Mouse (Mus musculus): ENCODE results near the gene Nectin1. TPM values are rescaled to one million over a fixed set of nuclear protein-coding genes. Genes with fewer than 3 reads are reported as not detected.

Nectin1 gene
- polyA plus RNA-seq, 1 experiment = 13.1 TPM

DNA sequence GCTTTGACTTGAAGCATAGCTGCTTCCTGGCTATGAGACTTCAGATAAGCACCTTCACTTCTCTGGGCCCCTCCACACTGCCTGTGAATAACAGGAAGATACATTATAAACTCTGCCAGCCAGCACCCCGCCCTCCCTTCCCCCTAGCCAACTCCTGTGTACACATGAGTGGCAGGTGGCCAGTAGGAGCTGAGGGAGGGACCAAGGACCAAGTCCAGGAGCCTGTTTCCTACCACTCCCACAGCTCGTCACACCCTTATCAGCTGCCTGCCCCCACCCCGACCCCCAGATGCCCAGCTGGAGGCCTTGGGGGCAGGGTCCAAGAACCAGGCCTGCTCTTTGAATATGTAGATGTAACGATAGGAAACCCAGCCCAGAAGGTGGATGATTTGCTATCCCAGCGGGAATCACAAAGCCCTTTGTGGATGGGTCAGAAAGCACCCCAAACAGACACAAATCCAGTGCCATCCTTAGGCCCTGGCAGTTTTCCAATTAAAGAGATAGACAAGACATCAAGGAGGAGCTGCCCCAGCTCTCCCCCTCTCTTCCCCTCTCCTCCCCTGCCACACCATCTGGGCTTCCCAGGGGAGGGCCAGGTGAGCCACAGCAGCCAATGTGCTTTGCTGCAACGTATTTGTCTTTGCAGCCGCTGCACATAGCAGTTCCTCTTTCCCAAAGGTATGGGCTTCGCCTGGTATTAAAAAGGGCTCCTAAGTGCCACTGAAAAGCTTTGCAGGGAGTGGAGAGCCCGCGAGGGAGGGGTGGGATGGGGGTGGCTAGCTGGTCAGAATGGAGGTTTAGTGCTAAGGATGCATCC is 14.1 kb upstream of the Nectin1 start:
- H3K9me3 ChIP-seq (replicated peaks; ENCODE audit: control insufficient read depth, insufficient read depth, low read length, poor library complexity, severe bottlenecking) = no peaks in the 10 kb centered on the region
- H3K9ac ChIP-seq (ENCODE audit: low read depth, poor library complexity, severe bottlenecking) = no peak overlapping the region
- no peak overlapping the region for H3K27ac ChIP-seq (ENCODE audit: insufficient read depth, low read length)
- H3K27me3 ChIP-seq (ENCODE audit: control insufficient read depth, insufficient read depth, low read length, poor library complexity, severe bottlenecking) = no peaks in the 10 kb centered on the region
- H3K4me3 ChIP-seq (ENCODE audit: low read depth, low read length) = no peak overlapping the region
- peak; percentile 92 for TF ChIP-seq EP300 (IDR thresholded peaks at IDR 0.05; ENCODE audit: insufficient read depth, low read depth, low read length)
- no peak for TF ChIP-seq POLR2A (IDR thresholded peaks at IDR 0.05; ENCODE audit: insufficient read depth, low read length)
- TF ChIP-seq CTCF (IDR thresholded peaks at IDR 0.05; ENCODE audit: low read depth, low read length) = no peak
- peaks cover 4% of the 10 kb centered on the region for H3K4me1 ChIP-seq (ENCODE audit: control insufficient read depth, insufficient read depth, low read length)
- H3K36me3 ChIP-seq (ENCODE audit: control insufficient read depth, insufficient read depth, low read length, poor library complexity, severe bottlenecking) = no peaks in the 10 kb centered on the region

DNA sequence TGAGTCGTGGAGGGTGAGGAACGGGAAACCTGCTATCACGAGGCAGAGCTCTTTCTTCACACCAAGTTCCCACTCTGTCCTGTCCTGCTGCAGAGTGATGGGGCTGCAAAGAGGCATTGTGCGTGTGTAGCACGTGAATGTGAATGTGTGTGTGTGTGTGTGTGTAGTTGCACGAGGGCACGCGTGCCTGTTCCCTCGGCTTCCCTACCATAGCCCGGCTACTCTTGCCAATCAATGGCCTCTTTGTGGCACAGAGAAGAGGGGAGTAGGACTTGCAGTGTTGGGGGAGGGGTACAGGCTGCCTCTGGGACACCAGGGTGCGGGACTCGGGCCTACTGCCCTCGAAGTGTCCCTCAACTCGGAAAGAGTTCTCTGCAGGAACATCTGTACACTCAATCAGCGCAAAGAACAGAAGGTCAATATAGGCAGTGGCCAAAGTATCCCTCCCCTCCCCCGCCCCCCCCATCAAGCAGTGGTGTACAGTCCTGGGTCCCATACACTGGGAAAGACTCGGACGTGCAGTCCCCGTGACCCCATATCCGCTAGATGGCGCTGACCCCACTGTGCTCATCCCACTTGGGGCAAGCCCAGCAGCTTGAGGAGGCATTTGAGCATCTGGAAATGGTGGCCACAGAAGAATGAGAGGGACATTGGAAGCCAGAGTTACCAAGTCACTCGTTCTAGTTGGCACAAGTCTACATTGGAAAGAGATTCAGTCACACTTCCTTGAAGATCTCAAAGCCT is 13.3 kb upstream of the Nectin1 start:
- Histone ChIP-seq H3K36me3 (ENCODE audit: control insufficient read depth, insufficient read depth, low read length, poor library complexity, severe bottlenecking) (no peaks in the 10 kb centered on the region), H3K9ac (ENCODE audit: low read depth, poor library complexity, severe bottlenecking) (no peak overlapping the region), H3K4me1 (ENCODE audit: control insufficient read depth, insufficient read depth, low read length) (peaks cover 4% of the 10 kb centered on the region), H3K9me3 (replicated peaks; ENCODE audit: control insufficient read depth, insufficient read depth, low read length, poor library complexity, severe bottlenecking) (no peaks in the 10 kb centered on the region), H3K27ac (ENCODE audit: insufficient read depth, low read length) (no peak overlapping the region), H3K4me3 (ENCODE audit: low read depth, low read length) (no peak overlapping the region), H3K27me3 (ENCODE audit: control insufficient read depth, insufficient read depth, low read length, poor library complexity, severe bottlenecking) (no peaks in the 10 kb centered on the region)
- no peak for TF ChIP-seq POLR2A (IDR thresholded peaks at IDR 0.05; ENCODE audit: insufficient read depth, low read length)
- peak; percentile 81 for TF ChIP-seq CTCF (IDR thresholded peaks at IDR 0.05; ENCODE audit: low read depth, low read length)

DNA sequence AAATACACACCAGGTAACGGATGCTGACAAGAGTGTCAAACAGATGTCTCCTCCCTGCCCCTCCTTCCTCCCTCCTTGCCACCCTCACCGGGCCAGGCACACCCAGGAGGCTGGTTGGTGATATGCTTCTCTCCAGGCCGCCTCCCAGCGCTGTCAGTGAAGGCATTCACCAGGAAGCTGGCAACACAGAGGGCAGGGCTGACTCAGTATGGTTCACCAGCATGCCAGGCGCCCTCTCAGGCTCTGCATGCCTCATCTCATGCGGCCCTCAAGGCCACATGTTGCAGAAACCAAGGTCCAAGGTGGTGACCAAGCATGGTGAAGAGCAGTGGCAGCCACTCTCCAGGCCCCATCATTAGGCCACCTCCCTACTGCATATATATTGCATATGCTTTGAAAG is 11.9 kb upstream of the Nectin1 start:
- H3K4me3 ChIP-seq (ENCODE audit: low read depth, low read length) = no peak overlapping the region
- no peaks in the 10 kb centered on the region for H3K36me3 ChIP-seq (ENCODE audit: control insufficient read depth, insufficient read depth, low read length, poor library complexity, severe bottlenecking)
- H3K9ac ChIP-seq (ENCODE audit: low read depth, poor library complexity, severe bottlenecking) = no peak overlapping the region
- no peak for TF ChIP-seq CTCF (IDR thresholded peaks at IDR 0.05; ENCODE audit: low read depth, low read length)
- no peak for TF ChIP-seq POLR2A (IDR thresholded peaks at IDR 0.05; ENCODE audit: insufficient read depth, low read length)
- no peak for TF ChIP-seq EP300 (IDR thresholded peaks at IDR 0.05; ENCODE audit: insufficient read depth, low read depth, low read length)
- no peak overlapping the region for H3K27ac ChIP-seq (ENCODE audit: insufficient read depth, low read length)
- peaks cover 5% of the 10 kb centered on the region for H3K4me1 ChIP-seq (ENCODE audit: control insufficient read depth, insufficient read depth, low read length)
- no peaks in the 10 kb centered on the region for H3K9me3 ChIP-seq (replicated peaks; ENCODE audit: control insufficient read depth, insufficient read depth, low read length, poor library complexity, severe bottlenecking)
- H3K27me3 ChIP-seq (ENCODE audit: control insufficient read depth, insufficient read depth, low read length, poor library complexity, severe bottlenecking) = no peaks in the 10 kb centered on the region

DNA sequence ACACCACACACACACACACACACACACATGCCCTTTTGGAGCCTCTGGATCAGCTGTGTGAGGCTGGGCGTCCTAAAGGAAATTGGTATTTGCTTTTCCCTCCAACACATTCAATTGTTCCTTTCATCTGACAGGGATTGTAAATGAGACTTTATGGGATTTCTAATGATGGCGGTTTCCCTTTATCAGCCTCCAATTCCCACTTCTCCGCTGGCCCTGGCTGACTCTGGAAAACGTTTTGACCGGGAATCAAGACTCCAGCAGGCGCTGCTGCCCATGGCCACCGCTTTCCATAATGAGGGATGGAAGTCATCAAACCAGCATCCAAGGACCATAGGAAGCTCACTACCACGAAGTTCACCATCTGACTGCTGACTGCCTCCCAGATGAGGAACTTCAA is 11.1 kb upstream of the Nectin1 start:
- Histone ChIP-seq H3K36me3 (ENCODE audit: control insufficient read depth, insufficient read depth, low read length, poor library complexity, severe bottlenecking) (no peaks in the 10 kb centered on the region), H3K4me1 (ENCODE audit: control insufficient read depth, insufficient read depth, low read length) (peaks cover 7% of the 10 kb centered on the region), H3K4me3 (ENCODE audit: low read depth, low read length) (no peak overlapping the region), H3K27me3 (ENCODE audit: control insufficient read depth, insufficient read depth, low read length, poor library complexity, severe bottlenecking) (no peaks in the 10 kb centered on the region), H3K9ac (ENCODE audit: low read depth, poor library complexity, severe bottlenecking) (no peak overlapping the region), H3K9me3 (replicated peaks; ENCODE audit: control insufficient read depth, insufficient read depth, low read length, poor library complexity, severe bottlenecking) (no peaks in the 10 kb centered on the region), H3K27ac (ENCODE audit: insufficient read depth, low read length) (no peak overlapping the region)
- TF ChIP-seq EP300 (IDR thresholded peaks at IDR 0.05; ENCODE audit: insufficient read depth, low read depth, low read length) (no peak), POLR2A (IDR thresholded peaks at IDR 0.05; ENCODE audit: insufficient read depth, low read length) (no peak), CTCF (IDR thresholded peaks at IDR 0.05; ENCODE audit: low read depth, low read length) (no peak)

DNA sequence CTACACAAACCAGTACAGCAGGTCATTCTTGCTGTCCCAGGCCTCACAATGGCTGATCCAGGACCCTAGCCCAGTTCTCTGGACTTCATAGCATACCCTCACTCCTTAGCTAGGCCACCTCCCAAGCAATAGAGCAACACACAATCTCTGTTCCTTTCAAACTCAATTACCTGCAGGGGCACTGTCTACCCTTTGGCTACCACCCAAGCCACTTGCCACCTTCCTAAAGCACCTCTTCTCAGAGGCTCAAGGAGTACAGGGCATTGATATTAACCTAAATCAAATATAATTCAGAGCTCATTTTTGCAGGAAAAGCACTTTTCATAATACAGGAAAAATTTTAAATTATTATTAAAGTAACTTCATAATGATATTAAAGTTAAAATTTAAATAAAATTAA is 8.8 kb upstream of the Nectin1 start:
- no peak for TF ChIP-seq CTCF (IDR thresholded peaks at IDR 0.05; ENCODE audit: low read depth, low read length)
- TF ChIP-seq POLR2A (IDR thresholded peaks at IDR 0.05; ENCODE audit: insufficient read depth, low read length) = no peak
- TF ChIP-seq EP300 (IDR thresholded peaks at IDR 0.05; ENCODE audit: insufficient read depth, low read depth, low read length) = no peak
- Histone ChIP-seq H3K4me3 (ENCODE audit: low read depth, low read length) (no peak overlapping the region), H3K27me3 (ENCODE audit: control insufficient read depth, insufficient read depth, low read length, poor library complexity, severe bottlenecking) (no peaks in the 10 kb centered on the region), H3K27ac (ENCODE audit: insufficient read depth, low read length) (no peak overlapping the region), H3K36me3 (ENCODE audit: control insufficient read depth, insufficient read depth, low read length, poor library complexity, severe bottlenecking) (no peaks in the 10 kb centered on the region), H3K9ac (ENCODE audit: low read depth, poor library complexity, severe bottlenecking) (no peak overlapping the region), H3K4me1 (ENCODE audit: control insufficient read depth, insufficient read depth, low read length) (peaks cover 9% of the 10 kb centered on the region), H3K9me3 (replicated peaks; ENCODE audit: control insufficient read depth, insufficient read depth, low read length, poor library complexity, severe bottlenecking) (no peaks in the 10 kb centered on the region)

Measured in ES-Bruce4 (cell line).